Mouse (Mus musculus): ENCODE data around the gene Tor2a. TPM values are rescaled to one million over a fixed set of nuclear protein-coding genes. Genes with fewer than 3 reads are reported as not detected.

Tor2a gene
- polyA plus RNA-seq, 1 experiment from 2014 or later = 57.2 TPM

GRCm38 (mm10) chr2:32795748-32796418 is 38.8 kb downstream of the Tor2a start:
- WGBS = 85% methylated on average over 13 of the region's 13 CpGs
- Histone ChIP-seq H3K4me1 (replicated peaks; ENCODE audit: control insufficient read depth, insufficient read depth, low read length) (no peaks in the 10 kb centered on the region), H3K27me3 (replicated peaks; ENCODE audit: control insufficient read depth, insufficient read depth, low read length) (no peaks in the 10 kb centered on the region), H3K9ac (ENCODE audit: low read depth, low read length) (no peak overlapping the region), H3K27ac (ENCODE audit: low read depth, low read length) (no peak overlapping the region), H3K9me3 (ENCODE audit: control insufficient read depth, low read length) (no peaks in the 10 kb centered on the region), H3K36me3 (ENCODE audit: control insufficient read depth, insufficient read depth, low read length) (peaks cover 9% of the 10 kb centered on the region; the same call in 1 of the 2 replicates), H3K4me2 (no peak overlapping the region), H3K4me3 (ENCODE audit: low read depth, low read length) (no peak overlapping the region)
- ATAC-seq (replicated peaks; ENCODE audit: low FRiP score) = no peak
- DNase-seq (ENCODE audit: low spot score) = no peak

- H3K36me3 ChIP-seq (ENCODE audit: control insufficient read depth, insufficient read depth, low read length) = peaks cover 9% of the 10 kb centered on the region; the same call in 1 of the 2 replicates
- no peaks in the 10 kb centered on the region for H3K4me1 ChIP-seq (replicated peaks; ENCODE audit: control insufficient read depth, insufficient read depth, low read length)
- 60% methylated on average over 10 of the region's 10 CpGs for WGBS
- no peaks in the 10 kb centered on the region for H3K9me3 ChIP-seq (ENCODE audit: control insufficient read depth, low read length)
- H3K27ac ChIP-seq (ENCODE audit: low read depth, low read length) = no peak overlapping the region
- H3K9ac ChIP-seq (ENCODE audit: low read depth, low read length) = no peak overlapping the region
- no peaks in the 10 kb centered on the region for H3K27me3 ChIP-seq (replicated peaks; ENCODE audit: control insufficient read depth, insufficient read depth, low read length)
- H3K4me3 ChIP-seq (ENCODE audit: low read depth, low read length) = no peak overlapping the region
- ATAC-seq (replicated peaks; ENCODE audit: low FRiP score) = no peak
- H3K4me2 ChIP-seq = no peak overlapping the region
- DNase-seq (ENCODE audit: low spot score) = no peak
These were observed 41.4 kb downstream of the Tor2a start for GRCm38 (mm10) chr2:32798251-32798962.

GRCm38 (mm10) chr2:32808816-32809566 is 52.0 kb downstream of the Tor2a start:
- Histone ChIP-seq H3K4me1 (replicated peaks; ENCODE audit: control insufficient read depth, insufficient read depth, low read length) (no peaks in the 10 kb centered on the region; the same call in 1 of the 2 replicates), H3K27me3 (replicated peaks; ENCODE audit: control insufficient read depth, insufficient read depth, low read length) (no peaks in the 10 kb centered on the region), H3K4me3 (ENCODE audit: low read depth, low read length) (no peak overlapping the region), H3K9ac (ENCODE audit: low read depth, low read length) (no peak overlapping the region), H3K9me3 (ENCODE audit: control insufficient read depth, low read length) (no peaks in the 10 kb centered on the region), H3K4me2 (no peak overlapping the region), H3K36me3 (ENCODE audit: control insufficient read depth, insufficient read depth, low read length) (no peaks in the 10 kb centered on the region), H3K27ac (ENCODE audit: low read depth, low read length) (no peak overlapping the region)
- DNase-seq (ENCODE audit: low spot score) = no peak
- no peak for ATAC-seq (replicated peaks; ENCODE audit: low FRiP score)
- 89% methylated on average over 14 of the region's 14 CpGs for WGBS

MicroRNAs encoded within 50 kb of the gene (microRNA counts, 519-probe panel; counts per million panel counts)
- not detected for microRNA mmu-miR-2861

Small RNAs within 50 kb of the gene (microRNA-seq; reads per million reads assigned to microRNA genes)
- gene Mir2861 (ENCODE audit: borderline number of aligned reads) (not detected), gene Mir3960 (ENCODE audit: borderline number of aligned reads) (not detected)

Other genes with a start within 250 kb of the Tor2a start
- gene Fam102a, start 221.9 kb upstream of the Tor2a start, polyA plus RNA-seq (2014; fragmentation: Nextera tagmentation; extraction: Ambion mirVana) = 4.1 and 6.5 TPM in 2 replicates
- 100 and 109 TPM in 2 replicates for gene Dpm2, start 186.4 kb upstream of the Tor2a start, polyA plus RNA-seq (2014; fragmentation: Nextera tagmentation; extraction: Ambion mirVana)
- 0.48 TPM in 1 of 2 replicates, not detected in the other for gene Pip5kl1, start 182.4 kb upstream of the Tor2a start, polyA plus RNA-seq (2014; fragmentation: Nextera tagmentation; extraction: Ambion mirVana)
- not detected in 2 replicates for gene 9430097D07Rik, start 181.6 kb upstream of the Tor2a start, polyA plus RNA-seq (2014; fragmentation: Nextera tagmentation; extraction: Ambion mirVana)
- 26.0 and 28.8 TPM in 2 replicates for gene St6galnac4, start 170.1 kb upstream of the Tor2a start, polyA plus RNA-seq (2014; fragmentation: Nextera tagmentation; extraction: Ambion mirVana)
- gene St6galnac6, start 157.5 kb upstream of the Tor2a start, polyA plus RNA-seq (2014; fragmentation: Nextera tagmentation; extraction: Ambion mirVana) = 9.6 and 10.6 TPM in 2 replicates
- 6.7 and 8.3 TPM in 2 replicates for gene Ak1, start 135.5 kb upstream of the Tor2a start, polyA plus RNA-seq (2014; fragmentation: Nextera tagmentation; extraction: Ambion mirVana)
- gene Eng, start 110.6 kb upstream of the Tor2a start, polyA plus RNA-seq (2014; fragmentation: Nextera tagmentation; extraction: Ambion mirVana) = 39.2 and 40.1 TPM in 2 replicates
- gene Fpgs, start 53.1 kb upstream of the Tor2a start, polyA plus RNA-seq (2014; fragmentation: Nextera tagmentation; extraction: Ambion mirVana) = 46.2 and 47.1 TPM in 2 replicates
- 83.4 and 84.5 TPM in 2 replicates for gene Cdk9, start 44.2 kb upstream of the Tor2a start, polyA plus RNA-seq (2014; fragmentation: Nextera tagmentation; extraction: Ambion mirVana)
- 13.4 and 14.2 TPM in 2 replicates for gene Sh2d3c, start 36.2 kb upstream of the Tor2a start, polyA plus RNA-seq (2014; fragmentation: Nextera tagmentation; extraction: Ambion mirVana)
- gene 6330409D20Rik, start 16.2 kb upstream of the Tor2a start, polyA plus RNA-seq (2014; fragmentation: Nextera tagmentation; extraction: Ambion mirVana) = 0.22 TPM in 1 of 2 replicates, not detected in the other
- 0.30 and 0.31 TPM in 2 replicates for gene Ttc16, start 18.4 kb downstream of the Tor2a start, polyA plus RNA-seq (2014; fragmentation: Nextera tagmentation; extraction: Ambion mirVana)
- gene Ptrh1, start 18.6 kb downstream of the Tor2a start, polyA plus RNA-seq (2014; fragmentation: Nextera tagmentation; extraction: Ambion mirVana) = 4.9 and 5.8 TPM in 2 replicates
- 0.30 and 0.79 TPM in 2 replicates for gene Cfap157, start 27.2 kb downstream of the Tor2a start, polyA plus RNA-seq (2014; fragmentation: Nextera tagmentation; extraction: Ambion mirVana)
- 11.8 and 12.0 TPM in 2 replicates for gene Stxbp1, start 90.0 kb downstream of the Tor2a start, polyA plus RNA-seq (2014; fragmentation: Nextera tagmentation; extraction: Ambion mirVana)
- 11.1 and 11.9 TPM in 2 replicates for gene Fam129b, start 118.9 kb downstream of the Tor2a start, polyA plus RNA-seq (2014; fragmentation: Nextera tagmentation; extraction: Ambion mirVana)
- gene Rpl12, start 204.3 kb downstream of the Tor2a start, polyA plus RNA-seq (2014; fragmentation: Nextera tagmentation; extraction: Ambion mirVana) = 276 and 295 TPM in 2 replicates
- 6.1 and 6.7 TPM in 2 replicates for gene Lrsam1, start 204.4 kb downstream of the Tor2a start, polyA plus RNA-seq (2014; fragmentation: Nextera tagmentation; extraction: Ambion mirVana)
- 15.0 TPM in 2 replicates for gene Slc2a8, start 224.8 kb downstream of the Tor2a start, polyA plus RNA-seq (2014; fragmentation: Nextera tagmentation; extraction: Ambion mirVana)

Measured in liver, embryonic 11.5 days (tissue).